Mouse (Mus musculus): Measurements from ENCODE around the gene Spi1.

DNA sequence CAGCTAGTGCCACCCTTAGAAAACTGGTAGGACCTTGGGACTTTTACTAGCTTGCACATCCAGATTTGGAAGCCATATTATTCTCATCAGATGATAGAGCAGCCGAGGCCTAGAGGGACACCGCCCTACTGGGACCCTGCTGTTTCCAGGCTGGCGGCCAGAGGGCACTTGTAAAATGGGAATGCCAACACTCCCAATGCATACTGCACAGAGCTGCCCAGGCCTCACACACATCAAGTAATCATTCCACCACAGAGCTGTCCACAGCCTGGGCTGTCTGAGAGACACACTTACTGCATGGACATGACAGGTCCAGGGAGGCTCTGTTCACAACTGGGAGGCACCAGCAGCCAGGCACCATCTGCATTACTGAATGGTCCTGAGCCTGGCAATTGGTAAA is 15.7 kb upstream of the Spi1 start:
- TF ChIP-seq CTCF (conservative IDR thresholded peaks at IDR 0.05; ENCODE audit: insufficient read depth, insufficient read length, low read depth, low read length) = no peak
- TF ChIP-seq POLR2A (IDR thresholded peaks at IDR 0.05; ENCODE audit: low read depth, low read length) = no peak
